Mouse (Mus musculus) CH12.LX (cell line): ENCODE measurements at regions not wholly inside any gene's neighbourhood (a gene's known extent, or its start where the extent isn't known, plus 50 kb on each side); places are given as distances from the start of the nearest gene placed in this dataset.

Experiments used
- CTCF ChIP-seq, 2 experiments: IDR thresholded peaks in 1 of 2; conservative IDR thresholded peaks in 1 of 2; 2 replicates each; pipeline ENCODE4 v1.5.1; 2011 to 2012; ENCODE audit warnings: low read depth in 2 of 2, low read length in 2 of 2, improper control_type of control experiment in 1 of 2, inconsistent platforms in 1 of 2, mild to moderate bottlenecking in 1 of 2, moderate library complexity in 1 of 2
- GABPA ChIP-seq: IDR thresholded peaks from 2 replicates; pipeline ENCODE4 v1.6.1; 2012; ENCODE audit warnings: low read depth, low read length, improper control_type of control experiment, inconsistent platforms; ENCODE audit not compliant: insufficient replicate concordance

- no peak for TF ChIP-seq CTCF (conservative IDR thresholded peaks at IDR 0.05 in 1 of 2, IDR thresholded peaks at IDR 0.05 in 1 of 2; ENCODE audit: low read depth in 2 of 2, low read length in 2 of 2)
- no peak for TF ChIP-seq GABPA
These were observed 445.8 kb downstream of the Gpm6a start for GRCm38 (mm10) chr8:55400412-55400811.
